Mouse (Mus musculus) thymus, adult 2 months (tissue): ENCODE measurements around the gene Itpkb.

Experiments used
- CTCF ChIP-seq: fragments of 200-500 bp; IDR thresholded peaks from 2 replicates; pipeline ENCODE4 v1.5.1; 2012; ENCODE audit warnings: mild to moderate bottlenecking, control low read depth, low read length, moderate library complexity, borderline replicate concordance; ENCODE audit not compliant: control insufficient read depth, poor library complexity, insufficient read depth; ENCODE audit errors: extremely low read depth
- POLR2A ChIP-seq: fragments of 200-500 bp; IDR thresholded peaks from 2 replicates; pipeline ENCODE4 v1.6.1; 2012; ENCODE audit warnings: mild to moderate bottlenecking, low read length, control low read depth, moderate library complexity; ENCODE audit not compliant: control insufficient read depth, poor library complexity, insufficient read depth; ENCODE audit errors: extremely low read depth

DNA sequence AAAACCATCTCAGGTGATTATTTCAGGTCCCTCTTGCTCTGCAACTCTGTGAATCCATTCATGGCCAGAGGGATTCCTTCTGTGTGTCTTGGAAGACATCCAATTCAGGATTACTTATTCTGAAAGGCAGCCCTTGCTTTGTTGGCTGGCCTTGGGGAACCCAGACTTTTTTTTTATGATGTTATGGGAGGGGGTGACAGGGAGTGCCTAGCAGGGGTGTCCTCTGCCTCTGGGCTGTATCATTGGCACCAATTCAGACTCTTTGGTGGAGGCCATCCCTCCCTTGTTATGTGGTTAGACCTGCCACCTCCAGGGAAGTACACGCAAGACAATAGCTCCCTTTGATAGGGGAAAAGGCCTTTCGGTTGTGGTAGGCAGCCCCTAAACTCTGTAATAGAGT lies 22.6 kb upstream of the Itpkb start:
- TF ChIP-seq POLR2A (no peak), CTCF (no peak)
